ENCODE assay signal across 16 mouse cellular contexts in the genomic region with DNA sequence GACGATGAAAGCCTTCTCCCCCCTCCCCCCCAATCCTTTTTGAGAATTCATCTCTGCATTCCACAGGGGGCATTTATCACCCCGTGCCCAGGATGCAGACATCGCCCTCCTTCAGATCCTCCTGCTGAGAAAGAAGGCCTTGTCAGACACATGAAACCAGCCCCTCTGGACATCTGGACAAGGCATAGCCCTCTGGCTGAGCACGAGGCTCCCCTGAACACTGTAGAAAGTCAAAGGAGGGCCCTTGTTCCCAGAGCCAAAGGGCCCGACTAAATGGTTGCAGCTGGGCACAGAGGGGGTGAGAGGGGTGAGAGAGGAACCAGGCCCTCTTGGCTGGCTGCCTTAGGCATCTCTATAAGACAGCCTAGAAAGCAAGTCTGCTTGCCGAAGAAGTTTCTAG.
DNase-seq lines count a peak whose midpoint lies in the region.
"Had no signal": no experiment of that assay in that cellular context is flagged by ENCODE, and none has a peak within 500 bp of the region (broad histone marks: within the 10 kb centered on the region; RNA-seq: fewer than 3 reads in every experiment).

No protein-coding gene starts in this region.

- DNase-seq in embryo, embryonic 10.5 days (ENCODE audit: low spot score), result peak; percentile 19
- DNase-seq in embryo, embryonic 9.5 days (ENCODE audit: extremely low spot score), result no peak
- peak; percentile 38 for DNase-seq in layer of hippocampus, adult 11-12 months (ENCODE audit: low spot score)
- no peak for DNase-seq in layer of hippocampus, adult 9-10 months (ENCODE audit: low spot score)
- DNase-seq in right cerebral cortex, postnatal 25 days, result peak; percentile 7
- no peak for DNase-seq in right cerebral cortex, postnatal 14 days
- peak; percentile 53 for DNase-seq in telencephalon, adult 2 months (ENCODE audit: low read depth, low spot score)
- no peak for DNase-seq in heart, adult 11 months
- DNase-seq: adrenal gland, postnatal 14 days; cerebellum, adult 11-12 months; cerebellum, postnatal 25 days; gastrocnemius, adult 2 months; kidney, adult 8-10 months; kidney, postnatal 14 days; lung, postnatal 10 days; right cerebral cortex, postnatal 4 days had no signal

Comparison
In these comparisons a context has a peak if more than half of its experiments do, and no peak if none do; other contexts are left out.
1. DNase-seq: peak in embryo, embryonic 10.5 days (single experiment), layer of hippocampus, adult 11-12 months (single experiment), right cerebral cortex, postnatal 25 days (single experiment) and telencephalon, adult 2 months (single experiment); none in embryo, embryonic 9.5 days (single experiment), layer of hippocampus, adult 9-10 months (single experiment), right cerebral cortex, postnatal 14 days (single experiment) and heart, adult 11 months (single experiment).